Mouse (Mus musculus): ENCODE results near the gene Prph2. TPM values are rescaled to one million over a fixed set of nuclear protein-coding genes. Genes with fewer than 3 reads are reported as not detected.

The Prph2 gene
- polyA plus RNA-seq, 2 experiments, result not detected

DNA sequence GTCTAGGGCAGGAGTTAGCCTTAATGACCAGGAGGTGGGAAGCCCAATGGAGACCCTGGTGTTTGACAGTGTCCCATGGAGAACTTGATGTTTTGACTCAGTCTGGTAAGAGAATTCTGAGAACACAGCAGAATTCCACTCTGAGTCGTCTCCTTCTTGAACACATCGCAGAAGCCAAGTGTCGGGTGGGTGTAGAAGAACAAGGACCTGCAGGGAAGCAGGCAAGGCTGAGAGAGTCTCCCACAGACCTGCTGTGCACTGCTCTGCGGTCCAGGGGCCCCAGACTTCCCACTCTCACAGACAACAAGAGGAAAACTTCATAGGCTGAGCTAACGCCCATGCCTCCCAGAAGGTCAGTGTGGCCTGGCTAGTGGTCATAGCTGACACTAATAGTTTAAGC is 17.5 kb downstream of the Prph2 start:
- Histone ChIP-seq H3K9ac (ENCODE audit: low read depth, low read length, severe bottlenecking) (no peak overlapping the region), H3K4me1 (ENCODE audit: control insufficient read depth, insufficient read depth, low read length) (no peaks in the 10 kb centered on the region), H3K4me3 (replicated peaks; ENCODE audit: low read length) (no peak overlapping the region), H3K27ac (replicated peaks; ENCODE audit: low read depth, low read length) (no peak overlapping the region), H3K4me2 (replicated peaks; ENCODE audit: low read depth, low read length, severe bottlenecking) (no peak overlapping the region), H3K9me3 (ENCODE audit: control insufficient read depth, low read length) (no peaks in the 10 kb centered on the region), H3K27me3 (ENCODE audit: control insufficient read depth, insufficient read depth, low read length) (no peaks in the 10 kb centered on the region), H3K36me3 (ENCODE audit: control insufficient read depth, insufficient read depth, low read length) (peaks cover 52% of the 10 kb centered on the region)
- TF ChIP-seq POLR2A (IDR thresholded peaks at IDR 0.05; ENCODE audit: borderline replicate concordance, extremely low read depth, insufficient read depth, insufficient read length), result no peak
- no peak for ATAC-seq (ENCODE audit: low FRiP score, low read depth)
- 88% methylated on average over 5 of the region's 5 CpGs for WGBS
- no peak for DNase-seq (ENCODE audit: low spot score)

- Histone ChIP-seq H3K27ac (replicated peaks; ENCODE audit: low read depth, low read length) (no peak overlapping the region), H3K4me3 (replicated peaks; ENCODE audit: low read length) (no peak overlapping the region), H3K36me3 (ENCODE audit: control insufficient read depth, insufficient read depth, low read length) (peaks cover 67% of the 10 kb centered on the region), H3K4me2 (replicated peaks; ENCODE audit: low read depth, low read length, severe bottlenecking) (no peak overlapping the region), H3K27me3 (ENCODE audit: control insufficient read depth, insufficient read depth, low read length) (no peaks in the 10 kb centered on the region), H3K9ac (ENCODE audit: low read depth, low read length, severe bottlenecking) (no peak overlapping the region), H3K4me1 (ENCODE audit: control insufficient read depth, insufficient read depth, low read length) (no peaks in the 10 kb centered on the region), H3K9me3 (ENCODE audit: control insufficient read depth, low read length) (no peaks in the 10 kb centered on the region)
- WGBS, result 75% methylated on average over 12 of the region's 12 CpGs
- TF ChIP-seq POLR2A (IDR thresholded peaks at IDR 0.05; ENCODE audit: borderline replicate concordance, extremely low read depth, insufficient read depth, insufficient read length), result no peak
- ATAC-seq (ENCODE audit: low FRiP score, low read depth) (no peak), DNase-seq (ENCODE audit: low spot score) (no peak)
These were observed 19.0 kb downstream of the Prph2 start for GRCm38 (mm10) chr17:46929277-46929676.

DNA sequence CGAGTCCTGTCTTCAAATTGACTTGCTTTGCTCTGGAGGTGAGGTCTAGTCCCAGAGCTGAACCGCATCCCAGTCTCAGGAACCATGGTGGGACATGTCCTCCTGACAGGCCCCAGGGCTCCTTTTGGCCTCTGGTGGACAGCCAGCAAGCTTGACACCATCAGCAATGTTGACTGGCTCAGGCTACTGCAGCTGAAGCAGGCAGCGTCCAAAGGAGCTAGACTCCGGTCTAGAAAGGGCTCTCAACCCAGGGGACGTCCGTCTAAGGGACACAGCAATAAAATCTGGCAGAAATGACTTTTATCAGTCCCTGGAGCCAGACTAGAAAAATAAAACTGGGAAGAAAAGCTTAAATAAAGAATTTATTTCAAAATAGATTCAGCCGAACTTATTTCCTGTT is 19.6 kb downstream of the Prph2 start:
- ATAC-seq (ENCODE audit: low FRiP score, low read depth) (no peak), DNase-seq (ENCODE audit: low spot score) (no peak)
- no peak for TF ChIP-seq POLR2A (IDR thresholded peaks at IDR 0.05; ENCODE audit: borderline replicate concordance, extremely low read depth, insufficient read depth, insufficient read length)
- no peaks in the 10 kb centered on the region for H3K9me3 ChIP-seq (ENCODE audit: control insufficient read depth, low read length)
- no peak overlapping the region for H3K27ac ChIP-seq (replicated peaks; ENCODE audit: low read depth, low read length)
- no peaks in the 10 kb centered on the region for H3K27me3 ChIP-seq (ENCODE audit: control insufficient read depth, insufficient read depth, low read length)
- H3K4me2 ChIP-seq (replicated peaks; ENCODE audit: low read depth, low read length, severe bottlenecking), result no peak overlapping the region
- no peak overlapping the region for H3K4me3 ChIP-seq (replicated peaks; ENCODE audit: low read length)
- H3K4me1 ChIP-seq (ENCODE audit: control insufficient read depth, insufficient read depth, low read length), result no peaks in the 10 kb centered on the region
- 86% methylated on average over 7 of the region's 7 CpGs for WGBS
- peaks cover 72% of the 10 kb centered on the region for H3K36me3 ChIP-seq (ENCODE audit: control insufficient read depth, insufficient read depth, low read length)
- H3K9ac ChIP-seq (ENCODE audit: low read depth, low read length, severe bottlenecking), result no peak overlapping the region

GRCm38 (mm10) chr17:46932961-46933360 is 22.7 kb downstream of the Prph2 start:
- ATAC-seq (ENCODE audit: low FRiP score, low read depth) (no peak), DNase-seq (ENCODE audit: low spot score) (no peak)
- H3K4me3 ChIP-seq (replicated peaks; ENCODE audit: low read length), result no peak overlapping the region
- H3K36me3 ChIP-seq (ENCODE audit: control insufficient read depth, insufficient read depth, low read length), result peaks cover 97% of the 10 kb centered on the region
- 93% methylated on average over 5 of the region's 5 CpGs for WGBS
- H3K4me2 ChIP-seq (replicated peaks; ENCODE audit: low read depth, low read length, severe bottlenecking), result no peak overlapping the region
- H3K9ac ChIP-seq (ENCODE audit: low read depth, low read length, severe bottlenecking), result no peak overlapping the region
- no peak for TF ChIP-seq POLR2A (IDR thresholded peaks at IDR 0.05; ENCODE audit: borderline replicate concordance, extremely low read depth, insufficient read depth, insufficient read length)
- H3K27ac ChIP-seq (replicated peaks; ENCODE audit: low read depth, low read length), result no peak overlapping the region
- H3K27me3 ChIP-seq (ENCODE audit: control insufficient read depth, insufficient read depth, low read length), result no peaks in the 10 kb centered on the region
- no peaks in the 10 kb centered on the region for H3K4me1 ChIP-seq (ENCODE audit: control insufficient read depth, insufficient read depth, low read length)
- H3K9me3 ChIP-seq (ENCODE audit: control insufficient read depth, low read length), result no peaks in the 10 kb centered on the region

GRCm38 (mm10) chr17:46933557-46934348 is 23.5 kb downstream of the Prph2 start:
- DNase-seq (ENCODE audit: low spot score), result peak; percentile 41
- peaks cover 98% of the 10 kb centered on the region for H3K36me3 ChIP-seq (ENCODE audit: control insufficient read depth, insufficient read depth, low read length)
- no peak for ATAC-seq (ENCODE audit: low FRiP score, low read depth)
- H3K4me2 ChIP-seq (replicated peaks; ENCODE audit: low read depth, low read length, severe bottlenecking), result no peak overlapping the region
- H3K27me3 ChIP-seq (ENCODE audit: control insufficient read depth, insufficient read depth, low read length), result no peaks in the 10 kb centered on the region
- no peak for TF ChIP-seq POLR2A (IDR thresholded peaks at IDR 0.05; ENCODE audit: borderline replicate concordance, extremely low read depth, insufficient read depth, insufficient read length)
- no peak overlapping the region for H3K4me3 ChIP-seq (replicated peaks; ENCODE audit: low read length)
- H3K4me1 ChIP-seq (ENCODE audit: control insufficient read depth, insufficient read depth, low read length), result no peaks in the 10 kb centered on the region
- H3K9me3 ChIP-seq (ENCODE audit: control insufficient read depth, low read length), result no peaks in the 10 kb centered on the region
- 86% methylated on average over 19 of the region's 19 CpGs for WGBS
- H3K27ac ChIP-seq (replicated peaks; ENCODE audit: low read depth, low read length), result no peak overlapping the region
- no peak overlapping the region for H3K9ac ChIP-seq (ENCODE audit: low read depth, low read length, severe bottlenecking)

Data from limb, embryonic 14.5 days (tissue).